Mouse (Mus musculus): Measurements from ENCODE around the gene Saa1. TPM values are rescaled to one million over a fixed set of nuclear protein-coding genes. Genes with fewer than 3 reads are reported as not detected.

Gene Saa1
- total RNA-seq, 2 experiments from 2014 or later, result not detected

GRCm38 (mm10) chr7:46720460-46720859 is 22.3 kb downstream of the Saa1 start:
- ATAC-seq (replicated peaks; ENCODE audit: low FRiP score, poor library complexity, severe bottlenecking), result no peak

GRCm38 (mm10) chr7:46719526-46719925 is 23.3 kb downstream of the Saa1 start:
- no peak for ATAC-seq (replicated peaks; ENCODE audit: low FRiP score, poor library complexity, severe bottlenecking)

GRCm38 (mm10) chr7:46718591-46719270 is 24.0 kb downstream of the Saa1 start:
- ATAC-seq (replicated peaks; ENCODE audit: low FRiP score, poor library complexity, severe bottlenecking), result no peak

GRCm38 (mm10) chr7:46716897-46717296 is 25.9 kb downstream of the Saa1 start:
- ATAC-seq (replicated peaks; ENCODE audit: low FRiP score, poor library complexity, severe bottlenecking), result no peak

- no peak for ATAC-seq (replicated peaks; ENCODE audit: low FRiP score, poor library complexity, severe bottlenecking)
These were observed 27.2 kb downstream of the Saa1 start, which contains the start of gene Saa3 for GRCm38 (mm10) chr7:46715600-46715999. Gene Saa3, minus strand, starts transcription at chr7:46715700.

- 0 out of 2 replicates have a peak, but pooled peaks have one; percentile 45 for ATAC-seq (replicated peaks; ENCODE audit: low FRiP score, poor library complexity, severe bottlenecking)
These were observed 28.3 kb downstream of the Saa1 start for GRCm38 (mm10) chr7:46714518-46714917.

GRCm38 (mm10) chr7:46712250-46712649 is 30.5 kb downstream of the Saa1 start:
- ATAC-seq (replicated peaks; ENCODE audit: low FRiP score, poor library complexity, severe bottlenecking), result no peak

GRCm38 (mm10) chr7:46710390-46710844 is 32.4 kb downstream of the Saa1 start, which contains the start of gene Saal1:
Gene Saal1, minus strand, starts transcription at chr7:46710680.
- ATAC-seq (replicated peaks; ENCODE audit: low FRiP score, poor library complexity, severe bottlenecking), result peak; percentile 93

GRCm38 (mm10) chr7:46700521-46701025 is 42.2 kb downstream of the Saa1 start:
- no peak for ATAC-seq (replicated peaks; ENCODE audit: low FRiP score, poor library complexity, severe bottlenecking)

- ATAC-seq (replicated peaks; ENCODE audit: low FRiP score, poor library complexity, severe bottlenecking), result no peak
These were observed 46.0 kb downstream of the Saa1 start for GRCm38 (mm10) chr7:46696754-46697153.

Other genes starting within 250 kb of the Saa1 start
- gene Sergef, start 103.2 kb downstream of the Saa1 start, total RNA-seq (2015; ENCODE audit: low replicate concordance), result 4.6 TPM in 1 of 2 replicates, not detected in the other
- 0.23 and 0.26 TPM in 2 replicates for gene Sergef, start 103.2 kb downstream of the Saa1 start, total RNA-seq (2017; ENCODE audit: low replicate concordance)
- not detected in 2 replicates for gene Tph1, start 70.4 kb downstream of the Saa1 start, total RNA-seq (2015; ENCODE audit: low replicate concordance)
- gene Tph1, start 70.4 kb downstream of the Saa1 start, total RNA-seq (2017; ENCODE audit: low replicate concordance), result not detected in 2 replicates
- 7.1 and 7.9 TPM in 2 replicates for gene Saal1, start 32.3 kb downstream of the Saa1 start, total RNA-seq (2015; ENCODE audit: low replicate concordance)
- 4.4 and 9.9 TPM in 2 replicates for gene Saal1, start 32.3 kb downstream of the Saa1 start, total RNA-seq (2017; ENCODE audit: low replicate concordance)
- gene Saa3, start 27.3 kb downstream of the Saa1 start, total RNA-seq (2015; ENCODE audit: low replicate concordance), result not detected in 2 replicates
- gene Saa3, start 27.3 kb downstream of the Saa1 start, total RNA-seq (2017; ENCODE audit: low replicate concordance), result not detected in 2 replicates
- not detected in 2 replicates for gene Saa4, start 10.4 kb downstream of the Saa1 start, total RNA-seq (2015; ENCODE audit: low replicate concordance)
- not detected in 2 replicates for gene Saa4, start 10.4 kb downstream of the Saa1 start, total RNA-seq (2017; ENCODE audit: low replicate concordance)
- gene Saa2, start 8.8 kb upstream of the Saa1 start, total RNA-seq (2015; ENCODE audit: low replicate concordance), result not detected in 2 replicates
- gene Saa2, start 8.8 kb upstream of the Saa1 start, total RNA-seq (2017; ENCODE audit: low replicate concordance), result not detected in 2 replicates
- 7.2 and 9.2 TPM in 2 replicates for gene Hps5, start 53.1 kb upstream of the Saa1 start, total RNA-seq (2015; ENCODE audit: low replicate concordance)
- 19.8 and 29.9 TPM in 2 replicates for gene Hps5, start 53.1 kb upstream of the Saa1 start, total RNA-seq (2017; ENCODE audit: low replicate concordance)
- 16.2 and 28.5 TPM in 2 replicates for gene Gtf2h1, start 53.1 kb upstream of the Saa1 start, total RNA-seq (2015; ENCODE audit: low replicate concordance)
- 15.2 and 25.9 TPM in 2 replicates for gene Gtf2h1, start 53.1 kb upstream of the Saa1 start, total RNA-seq (2017; ENCODE audit: low replicate concordance)
- gene Ldha, start 98.5 kb upstream of the Saa1 start, total RNA-seq (2015; ENCODE audit: low replicate concordance), result 72.9 and 85.4 TPM in 2 replicates
- gene Ldha, start 98.5 kb upstream of the Saa1 start, total RNA-seq (2017; ENCODE audit: low replicate concordance), result 29.2 and 59.4 TPM in 2 replicates
- 2.2 TPM in 1 of 2 replicates, not detected in the other for gene Ldhc, start 118.2 kb upstream of the Saa1 start, total RNA-seq (2015; ENCODE audit: low replicate concordance)
- gene Ldhc, start 118.2 kb upstream of the Saa1 start, total RNA-seq (2017; ENCODE audit: low replicate concordance), result 0.64 TPM in 1 of 2 replicates, not detected in the other
- 75.7 and 78.4 TPM in 2 replicates for gene Tsg101, start 177.0 kb upstream of the Saa1 start, total RNA-seq (2015; ENCODE audit: low replicate concordance)
- gene Tsg101, start 177.0 kb upstream of the Saa1 start, total RNA-seq (2017; ENCODE audit: low replicate concordance), result 23.5 and 33.8 TPM in 2 replicates
- 19.8 and 39.0 TPM in 2 replicates for gene Uevld, start 215.5 kb upstream of the Saa1 start, total RNA-seq (2015; ENCODE audit: low replicate concordance)
- 28.6 and 35.1 TPM in 2 replicates for gene Uevld, start 215.5 kb upstream of the Saa1 start, total RNA-seq (2017; ENCODE audit: low replicate concordance)
- not detected in 2 replicates for gene Gm9999, start 240.6 kb upstream of the Saa1 start, total RNA-seq (2015; ENCODE audit: low replicate concordance)
- not detected in 2 replicates for gene Gm9999, start 240.6 kb upstream of the Saa1 start, total RNA-seq (2017; ENCODE audit: low replicate concordance)

Measured in erythroid progenitor cell, adult 5-6 weeks (primary cell).